Mouse (Mus musculus): Measurements from ENCODE around the gene Slc29a4.

GRCm38 (mm10) chr5:142767937-142768336, 75.6 kb downstream of the Slc29a4 start:
- TF ChIP-seq CTCF (IDR thresholded peaks at IDR 0.05; ENCODE audit: borderline replicate concordance, insufficient read depth, low read depth, low read length) (peak; percentile 81), POLR2A (IDR thresholded peaks at IDR 0.05; ENCODE audit: borderline replicate concordance, insufficient read depth, low read length) (no peak)
